Mouse (Mus musculus) thymus, postnatal 10 days (tissue): ENCODE measurements around the gene Ddx39.
A peak's percentile ranks its signal among the peaks of the same experiment; 100 is the strongest.

ENCODE experiments used
- DNase-seq, 2 experiments: peaks; one replicate each; pipeline ENCODE4 v3.0.0; 2021; ENCODE audit warnings: low spot score in 2 of 2

The Ddx39 gene

GRCm38 (mm10) chr8:83737346-83737745 is 22.4 kb downstream of the Ddx39 start:
- DNase-seq: no peak

- DNase-seq: no peak
Measured at GRCm38 (mm10) chr8:83737852-83738562, 23.0 kb downstream of the Ddx39 start.

GRCm38 (mm10) chr8:83738949-83739710 is 24.2 kb downstream of the Ddx39 start:
- DNase-seq: no peak

- DNase-seq: peak; percentile 73 to 76
Measured at GRCm38 (mm10) chr8:83739711-83740468, 24.9 kb downstream of the Ddx39 start.

- DNase-seq: no peak
Measured at GRCm38 (mm10) chr8:83740586-83740975, 25.6 kb downstream of the Ddx39 start.

- peak; percentile 56 to 65 for DNase-seq
Measured at GRCm38 (mm10) chr8:83740976-83741741, 26.2 kb downstream of the Ddx39 start, which contains the start of gene Adgre5. Gene Adgre5, minus strand, starts transcription at chr8:83741326.

GRCm38 (mm10) chr8:83741849-83742655 is 27.1 kb downstream of the Ddx39 start:
- DNase-seq: peak in 1 of 2 experiments; percentile 38

- no peak for DNase-seq
Measured at GRCm38 (mm10) chr8:83742968-83743367, 28.0 kb downstream of the Ddx39 start.

- no peak for DNase-seq
Measured at GRCm38 (mm10) chr8:83744070-83744469, 29.1 kb downstream of the Ddx39 start.

GRCm38 (mm10) chr8:83747661-83748346 is 32.8 kb downstream of the Ddx39 start:
- DNase-seq: peak; percentile 59 to 66

GRCm38 (mm10) chr8:83748708-83749107 is 33.7 kb downstream of the Ddx39 start:
- DNase-seq: peak; percentile 84 to 89

GRCm38 (mm10) chr8:83749265-83749664 is 34.3 kb downstream of the Ddx39 start:
- no peak for DNase-seq

- DNase-seq: no peak
Measured at GRCm38 (mm10) chr8:83754149-83754548, 39.2 kb downstream of the Ddx39 start.

GRCm38 (mm10) chr8:83756273-83756672 is 41.3 kb downstream of the Ddx39 start:
- DNase-seq: peak in 1 of 2 experiments; percentile 44

GRCm38 (mm10) chr8:83757084-83757607 is 42.2 kb downstream of the Ddx39 start:
- DNase-seq: no peak

GRCm38 (mm10) chr8:83758298-83758697 is 43.3 kb downstream of the Ddx39 start:
- DNase-seq: peak; percentile 36 to 48

GRCm38 (mm10) chr8:83759231-83759759 is 44.3 kb downstream of the Ddx39 start:
- DNase-seq: no peak

- DNase-seq: no peak
Measured at GRCm38 (mm10) chr8:83764116-83764515, 49.1 kb downstream of the Ddx39 start.

- DNase-seq: no peak
Measured at GRCm38 (mm10) chr8:83764717-83765116, 49.7 kb downstream of the Ddx39 start.
